Mouse (Mus musculus) ES-E14 (cell line): ENCODE results near the gene Gtsf1l.

ENCODE experiments used
- CHD2 ChIP-seq: IDR thresholded peaks from 2 replicates; pipeline ENCODE4 v1.6.1; 2014; ENCODE audit warnings: mild to moderate bottlenecking, low read depth, low read length, inconsistent platforms
- MAFK ChIP-seq: IDR thresholded peaks from 2 replicates; pipeline ENCODE4 v1.6.1; 2014; ENCODE audit warnings: mild to moderate bottlenecking, low read depth, low read length, inconsistent platforms; ENCODE audit not compliant: insufficient read depth
- ZC3H11A ChIP-seq: IDR thresholded peaks from 2 replicates; pipeline ENCODE4 v1.6.1; 2012; ENCODE audit warnings: low read depth, mild to moderate bottlenecking, inconsistent platforms, low read length, borderline replicate concordance

GRCm38 (mm10) chr2:163062119-163062508 is 25.5 kb downstream of the Gtsf1l start:
- TF ChIP-seq CHD2 (no peak), MAFK (no peak), ZC3H11A (no peak)
